Mouse (Mus musculus): ENCODE data around the gene 2810408A11Rik. TPM values are rescaled to one million over a fixed set of nuclear protein-coding genes. Genes with fewer than 3 reads are reported as not detected.

The 2810408A11Rik gene
- polyA plus RNA-seq, 1 experiment: 3.0 TPM

DNA sequence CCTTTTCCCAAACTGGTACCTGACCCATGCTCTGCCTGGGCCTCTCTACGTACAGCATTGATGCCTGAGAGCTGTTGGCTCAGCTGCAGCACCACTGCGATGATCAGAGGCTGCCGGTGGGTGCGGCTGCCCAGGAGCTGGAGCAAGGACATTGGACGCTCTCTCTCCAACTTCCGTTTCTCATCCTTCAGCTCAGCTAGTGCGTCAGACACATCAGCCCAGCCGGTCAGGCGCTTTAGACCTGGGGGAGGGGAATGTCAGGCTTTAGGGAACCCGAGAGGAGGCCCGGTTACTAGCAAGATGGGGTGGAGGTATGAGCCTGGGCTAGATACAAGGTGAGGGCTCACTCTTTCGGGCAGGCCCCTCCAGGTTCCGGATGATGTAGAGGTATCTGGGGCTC lies 44.4 kb upstream of the 2810408A11Rik start:
- TF ChIP-seq MYOG (IDR thresholded peaks at IDR 0.05; ENCODE audit: control insufficient read depth in 1 of 3, insufficient read depth in 1 of 3, insufficient read length in 2 of 3, low read depth in 2 of 3) (no peak), USF1 (IDR thresholded peaks at IDR 0.05; ENCODE audit: low read depth) (no peak), CEBPB (IDR thresholded peaks at IDR 0.05; ENCODE audit: insufficient read depth, poor library complexity, severe bottlenecking) (no peak), MYOD1 (IDR thresholded peaks at IDR 0.05; ENCODE audit: control insufficient read depth in 1 of 3, insufficient read length in 2 of 3, low read depth in 2 of 3) (no peak), E2F4 (IDR thresholded peaks at IDR 0.05; ENCODE audit: insufficient read depth) (no peak), POLR2AphosphoS2 (IDR thresholded peaks at IDR 0.05; ENCODE audit: insufficient read length, low read depth) (no peak), MAX (IDR thresholded peaks at IDR 0.05; ENCODE audit: low read depth) (no peak), TCF12 (IDR thresholded peaks at IDR 0.05; ENCODE audit: insufficient read depth, poor library complexity, severe bottlenecking) (no peak), TCF3 (IDR thresholded peaks at IDR 0.05; ENCODE audit: insufficient read length, low read depth) (no peak), REST (IDR thresholded peaks at IDR 0.05; ENCODE audit: insufficient read depth, insufficient read length) (no peak), POLR2A (IDR thresholded peaks at IDR 0.05; ENCODE audit: insufficient read length, low read depth) (no peak), SRF (IDR thresholded peaks at IDR 0.05; ENCODE audit: control insufficient read depth, insufficient read length, low read depth) (no peak)
- Histone ChIP-seq H3K79me2 (ENCODE audit: control insufficient read depth, insufficient read depth) (no peaks in the 10 kb centered on the region), H3K4me3 (no peak overlapping the region), H3K36me3 (ENCODE audit: control insufficient read depth, insufficient read depth) (no peaks in the 10 kb centered on the region), H3ac (ENCODE audit: control insufficient read depth, insufficient read length) (no peak overlapping the region), H3K4me2 (ENCODE audit: low read depth) (no peak overlapping the region), H3K27me3 (ENCODE audit: control insufficient read depth, insufficient read depth, insufficient read length) (peaks cover 5% of the 10 kb centered on the region)

- Histone ChIP-seq H3K4me2 (ENCODE audit: low read depth) (no peak overlapping the region), H3K4me3 (no peak overlapping the region), H3K27me3 (ENCODE audit: control insufficient read depth, insufficient read depth, insufficient read length) (peaks cover 43% of the 10 kb centered on the region), H3ac (ENCODE audit: control insufficient read depth, insufficient read length) (no peak overlapping the region), H3K36me3 (ENCODE audit: control insufficient read depth, insufficient read depth) (no peaks in the 10 kb centered on the region), H3K79me2 (ENCODE audit: control insufficient read depth, insufficient read depth) (no peaks in the 10 kb centered on the region)
- TF ChIP-seq POLR2A (IDR thresholded peaks at IDR 0.05; ENCODE audit: insufficient read length, low read depth): no peak
- TF ChIP-seq SRF (IDR thresholded peaks at IDR 0.05; ENCODE audit: control insufficient read depth, insufficient read length, low read depth): no peak
- TF ChIP-seq MAX (IDR thresholded peaks at IDR 0.05; ENCODE audit: low read depth): no peak
- TF ChIP-seq TCF3 (IDR thresholded peaks at IDR 0.05; ENCODE audit: insufficient read length, low read depth): no peak
- TF ChIP-seq MYOG (IDR thresholded peaks at IDR 0.05; ENCODE audit: control insufficient read depth in 1 of 3, insufficient read depth in 1 of 3, insufficient read length in 2 of 3, low read depth in 2 of 3): no peak
- TF ChIP-seq TCF12 (IDR thresholded peaks at IDR 0.05; ENCODE audit: insufficient read depth, poor library complexity, severe bottlenecking): no peak
- TF ChIP-seq USF1 (IDR thresholded peaks at IDR 0.05; ENCODE audit: low read depth): no peak
- TF ChIP-seq REST (IDR thresholded peaks at IDR 0.05; ENCODE audit: insufficient read depth, insufficient read length): no peak
- no peak for TF ChIP-seq POLR2AphosphoS2 (IDR thresholded peaks at IDR 0.05; ENCODE audit: insufficient read length, low read depth)
- TF ChIP-seq CEBPB (IDR thresholded peaks at IDR 0.05; ENCODE audit: insufficient read depth, poor library complexity, severe bottlenecking): no peak
- TF ChIP-seq E2F4 (IDR thresholded peaks at IDR 0.05; ENCODE audit: insufficient read depth): no peak
Measured at GRCm38 (mm10) chr11:69940962-69941361, 40.2 kb upstream of the 2810408A11Rik start.

DNA sequence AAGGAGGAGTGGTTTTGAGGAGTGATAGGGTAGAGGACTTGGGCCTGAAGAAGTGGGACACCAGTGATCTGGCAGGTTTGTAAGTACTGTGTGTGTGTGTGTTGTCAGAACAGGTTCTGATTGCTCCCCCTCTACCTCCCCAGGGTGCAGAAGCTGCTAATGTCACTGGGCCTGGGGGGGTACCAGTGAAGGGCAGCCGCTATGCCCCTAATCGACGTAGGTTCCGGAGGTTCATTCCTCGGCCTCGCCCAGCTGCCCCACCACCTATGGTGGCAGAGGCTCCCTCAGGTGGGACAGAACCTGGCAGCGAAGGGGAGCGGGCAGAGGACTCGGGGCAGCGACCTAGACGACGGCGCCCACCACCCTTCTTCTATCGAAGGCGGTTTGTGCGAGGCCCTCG lies 38.9 kb upstream of the 2810408A11Rik start:
- Histone ChIP-seq H3K4me2 (ENCODE audit: low read depth) (no peak overlapping the region), H3K4me3 (no peak overlapping the region), H3K79me2 (ENCODE audit: control insufficient read depth, insufficient read depth) (no peaks in the 10 kb centered on the region), H3K27me3 (ENCODE audit: control insufficient read depth, insufficient read depth, insufficient read length) (peaks cover 48% of the 10 kb centered on the region), H3K36me3 (ENCODE audit: control insufficient read depth, insufficient read depth) (no peaks in the 10 kb centered on the region), H3ac (ENCODE audit: control insufficient read depth, insufficient read length) (no peak overlapping the region)
- TF ChIP-seq E2F4 (IDR thresholded peaks at IDR 0.05; ENCODE audit: insufficient read depth) (no peak), POLR2A (IDR thresholded peaks at IDR 0.05; ENCODE audit: insufficient read length, low read depth) (no peak), POLR2AphosphoS2 (IDR thresholded peaks at IDR 0.05; ENCODE audit: insufficient read length, low read depth) (no peak), SRF (IDR thresholded peaks at IDR 0.05; ENCODE audit: control insufficient read depth, insufficient read length, low read depth) (no peak), USF1 (IDR thresholded peaks at IDR 0.05; ENCODE audit: low read depth) (no peak), TCF3 (IDR thresholded peaks at IDR 0.05; ENCODE audit: insufficient read length, low read depth) (no peak), REST (IDR thresholded peaks at IDR 0.05; ENCODE audit: insufficient read depth, insufficient read length) (no peak), MYOG (IDR thresholded peaks at IDR 0.05; ENCODE audit: control insufficient read depth in 1 of 3, insufficient read depth in 1 of 3, insufficient read length in 2 of 3, low read depth in 2 of 3) (no peak), TCF12 (IDR thresholded peaks at IDR 0.05; ENCODE audit: insufficient read depth, poor library complexity, severe bottlenecking) (no peak)

DNA sequence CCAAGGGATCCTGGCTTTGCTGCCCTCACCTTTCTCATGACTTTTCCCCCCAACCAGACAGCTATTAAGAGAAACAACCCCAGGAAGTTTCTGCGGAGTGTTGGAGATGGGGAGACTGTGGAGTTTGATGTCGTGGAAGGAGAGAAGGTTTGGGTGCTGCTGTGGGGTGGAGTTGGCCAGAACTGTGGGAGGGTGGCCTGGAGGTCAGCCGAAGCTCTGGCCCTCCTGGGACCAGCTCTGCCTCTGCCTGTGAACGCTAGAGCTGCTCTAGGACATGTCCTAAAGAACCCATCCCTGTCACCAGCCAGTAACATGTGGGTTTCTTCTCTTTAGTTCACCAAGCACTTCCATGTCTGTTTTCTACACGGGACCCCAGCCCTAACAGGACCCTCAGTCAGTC lies 38.4 kb upstream of the 2810408A11Rik start:
- Histone ChIP-seq H3K36me3 (ENCODE audit: control insufficient read depth, insufficient read depth) (no peaks in the 10 kb centered on the region), H3ac (ENCODE audit: control insufficient read depth, insufficient read length) (no peak overlapping the region), H3K4me3 (no peak overlapping the region), H3K79me2 (ENCODE audit: control insufficient read depth, insufficient read depth) (no peaks in the 10 kb centered on the region), H3K27me3 (ENCODE audit: control insufficient read depth, insufficient read depth, insufficient read length) (peaks cover 48% of the 10 kb centered on the region), H3K4me2 (ENCODE audit: low read depth) (no peak overlapping the region)
- TF ChIP-seq POLR2A (IDR thresholded peaks at IDR 0.05; ENCODE audit: insufficient read length, low read depth): no peak
- no peak for TF ChIP-seq E2F4 (IDR thresholded peaks at IDR 0.05; ENCODE audit: insufficient read depth)
- TF ChIP-seq TCF3 (IDR thresholded peaks at IDR 0.05; ENCODE audit: insufficient read length, low read depth): no peak
- no peak for TF ChIP-seq MAX (IDR thresholded peaks at IDR 0.05; ENCODE audit: low read depth)
- TF ChIP-seq MYOD1 (IDR thresholded peaks at IDR 0.05; ENCODE audit: control insufficient read depth in 1 of 3, insufficient read length in 2 of 3, low read depth in 2 of 3): no peak
- no peak for TF ChIP-seq REST (IDR thresholded peaks at IDR 0.05; ENCODE audit: insufficient read depth, insufficient read length)
- no peak for TF ChIP-seq USF1 (IDR thresholded peaks at IDR 0.05; ENCODE audit: low read depth)

DNA sequence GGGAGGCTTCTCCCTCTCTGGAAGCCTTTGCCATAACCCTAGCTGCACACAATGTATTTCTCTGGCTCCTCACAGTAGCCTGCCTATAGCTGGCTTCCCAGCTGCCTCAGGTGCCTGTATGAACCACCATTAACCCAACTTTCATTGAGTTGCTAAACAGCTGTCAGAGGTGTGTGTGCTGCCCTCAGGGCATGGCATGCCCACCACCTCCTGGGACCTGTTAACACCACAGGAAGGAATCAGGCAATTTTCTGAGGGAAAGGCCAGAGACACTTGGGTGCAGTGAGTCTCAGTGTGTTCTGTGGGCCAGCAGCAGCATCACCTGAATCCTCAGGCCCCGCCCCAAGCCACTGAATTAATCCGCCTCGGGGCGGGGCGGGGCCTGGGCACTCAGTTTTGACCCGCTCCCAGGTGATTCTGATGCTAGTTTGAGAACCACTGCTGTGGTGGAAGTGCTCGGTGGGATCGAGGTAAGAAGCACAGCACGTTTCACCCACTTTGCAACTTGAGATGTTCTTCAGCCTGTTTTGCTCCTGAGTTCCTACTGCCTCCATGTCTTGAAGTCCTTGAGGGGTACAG lies 37.7 kb upstream of the 2810408A11Rik start:
- TF ChIP-seq POLR2A (IDR thresholded peaks at IDR 0.05; ENCODE audit: insufficient read length, low read depth) (no peak), CEBPB (IDR thresholded peaks at IDR 0.05; ENCODE audit: insufficient read depth, poor library complexity, severe bottlenecking) (no peak), TCF3 (IDR thresholded peaks at IDR 0.05; ENCODE audit: insufficient read length, low read depth) (no peak), MYOD1 (IDR thresholded peaks at IDR 0.05; ENCODE audit: control insufficient read depth in 1 of 3, insufficient read length in 2 of 3, low read depth in 2 of 3) (no peak), REST (IDR thresholded peaks at IDR 0.05; ENCODE audit: insufficient read depth, insufficient read length) (no peak), POLR2AphosphoS2 (IDR thresholded peaks at IDR 0.05; ENCODE audit: insufficient read length, low read depth) (no peak), TCF12 (IDR thresholded peaks at IDR 0.05; ENCODE audit: insufficient read depth, poor library complexity, severe bottlenecking) (no peak), MYOG (IDR thresholded peaks at IDR 0.05; ENCODE audit: control insufficient read depth in 1 of 3, insufficient read depth in 1 of 3, insufficient read length in 2 of 3, low read depth in 2 of 3) (no peak), MAX (IDR thresholded peaks at IDR 0.05; ENCODE audit: low read depth) (no peak), SRF (IDR thresholded peaks at IDR 0.05; ENCODE audit: control insufficient read depth, insufficient read length, low read depth) (no peak), USF1 (IDR thresholded peaks at IDR 0.05; ENCODE audit: low read depth) (no peak)
- Histone ChIP-seq H3K4me2 (ENCODE audit: low read depth) (no peak overlapping the region), H3K79me2 (ENCODE audit: control insufficient read depth, insufficient read depth) (no peaks in the 10 kb centered on the region)

More for the DNA sequence above, 37.7 kb upstream of the 2810408A11Rik start:
- no peak overlapping the region for H3ac ChIP-seq (ENCODE audit: control insufficient read depth, insufficient read length)
- peaks cover 48% of the 10 kb centered on the region for H3K27me3 ChIP-seq (ENCODE audit: control insufficient read depth, insufficient read depth, insufficient read length)
- H3K4me3 ChIP-seq: no peak overlapping the region
- H3K36me3 ChIP-seq (ENCODE audit: control insufficient read depth, insufficient read depth): no peaks in the 10 kb centered on the region
